Mouse (Mus musculus): Measurements from ENCODE around the gene Gpr1.
"Not testable (repeated sequence)": the region's sequence is repeated elsewhere in the genome, so short reads cannot be mapped to it uniquely, and the experiment has no call there.

Gpr1 gene

GRCm38 (mm10) chr1:63180575-63180974 lies 33.8 kb downstream of the Gpr1 start:
- not testable (repeated sequence) for DNase-seq (ENCODE audit: low spot score)

DNA sequence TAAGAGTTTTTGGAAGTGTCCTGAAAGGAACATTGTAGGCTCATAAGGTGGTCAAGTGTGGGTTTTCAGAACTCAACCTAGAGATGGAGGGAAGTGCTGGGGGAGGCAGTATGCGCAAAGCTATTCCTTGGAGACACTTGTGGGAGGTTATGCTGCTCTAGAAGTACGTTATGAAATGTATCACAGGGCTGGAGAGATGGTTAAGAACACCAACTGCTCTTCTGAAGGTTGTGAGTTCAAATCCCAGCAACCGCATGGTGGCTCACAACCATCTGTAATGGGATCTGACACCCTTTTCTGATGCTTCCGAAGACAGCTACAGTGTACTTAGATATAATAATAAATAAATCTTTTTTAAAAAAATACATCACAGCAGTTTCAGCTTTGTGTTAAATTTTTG lies 34.2 kb downstream of the Gpr1 start:
- DNase-seq (ENCODE audit: low spot score): no peak

DNA sequence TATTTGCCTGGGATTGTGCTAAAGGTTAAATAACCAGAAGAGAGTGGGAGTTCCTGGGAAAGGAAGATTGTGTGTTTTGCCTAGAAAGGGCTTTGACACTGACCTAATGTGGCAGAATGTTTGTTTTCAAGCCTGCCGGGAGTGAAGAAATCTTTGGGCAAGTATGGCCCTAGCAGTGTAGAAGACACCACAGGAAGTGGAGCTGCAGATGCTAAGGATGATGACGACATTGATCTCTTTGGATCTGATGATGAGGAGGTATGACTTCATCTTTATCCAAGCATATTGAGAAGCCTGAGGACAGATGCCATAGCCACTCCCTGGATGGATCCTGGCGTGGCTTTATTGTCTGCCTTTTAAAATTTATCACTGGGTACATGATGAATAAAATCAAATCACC lies 36.0 kb downstream of the Gpr1 start:
- DNase-seq (ENCODE audit: low spot score): no peak

DNA sequence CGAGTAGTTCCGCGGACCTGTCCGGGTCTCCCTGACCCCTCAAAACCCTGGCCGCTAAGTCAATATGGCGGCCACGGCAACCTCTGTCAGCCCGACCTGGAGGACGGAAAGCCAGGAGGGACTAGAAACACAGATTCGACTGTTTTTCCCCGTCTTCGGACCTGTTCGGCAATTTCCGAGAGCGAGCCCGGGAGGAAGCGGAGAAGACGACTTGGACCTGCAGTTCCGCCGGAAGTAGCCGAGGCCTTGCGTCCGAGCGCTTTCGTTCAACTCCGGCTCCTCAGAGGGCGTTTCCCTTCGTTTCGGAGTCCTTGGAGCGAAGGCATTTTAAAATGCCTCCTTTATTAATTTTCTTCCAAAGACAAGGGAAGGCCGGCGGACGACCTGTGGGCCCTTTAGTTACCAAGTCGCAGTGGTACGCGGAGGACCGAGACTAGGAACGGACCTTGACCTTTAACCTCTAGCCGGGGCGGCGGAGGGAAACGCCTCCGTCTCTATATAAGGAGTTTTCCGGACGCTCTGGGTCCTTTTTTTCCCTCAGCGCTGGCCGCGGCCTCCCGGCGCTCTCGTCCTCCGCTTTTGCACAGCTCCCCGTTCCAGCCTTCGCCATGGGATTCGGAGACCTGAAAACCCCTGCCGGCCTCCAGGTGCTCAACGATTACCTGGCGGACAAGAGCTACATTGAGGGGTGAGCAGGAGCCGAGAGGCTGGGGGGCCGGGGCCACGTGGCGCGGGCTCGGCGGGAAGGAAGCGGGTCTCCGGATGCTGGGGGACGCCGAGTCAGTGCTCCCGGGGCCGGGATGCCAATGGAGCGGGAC lies 37.5 kb downstream of the Gpr1 start, which contains the start of the genes Eef1b2 and Ndufs1:
Gene Eef1b2, plus strand, starts transcription at position 222 of the 818 bp plus-strand sequence.
Gene Ndufs1, minus strand, starts transcription at position 230 of the 818 bp plus-strand sequence.
- peak; percentile 98 for DNase-seq (ENCODE audit: low spot score)

DNA sequence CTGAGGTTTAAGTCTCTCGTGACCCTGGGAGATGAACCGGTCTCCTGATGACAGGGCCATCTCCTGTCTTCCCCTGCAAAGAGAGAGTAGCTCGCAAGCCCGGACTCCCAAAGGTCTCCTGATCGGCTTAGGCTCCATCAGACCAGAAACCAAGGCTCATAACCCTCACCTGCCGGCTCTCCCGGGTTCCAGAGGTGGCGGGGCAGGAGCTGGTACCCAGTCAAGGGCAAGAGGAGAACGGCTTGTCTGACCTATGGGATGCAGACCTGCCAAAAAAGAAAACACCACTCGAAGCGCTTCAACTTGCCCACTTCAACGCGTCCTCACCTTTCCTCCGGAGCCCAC lies 38.1 kb downstream of the Gpr1 start:
- DNase-seq (ENCODE audit: low spot score): no peak

DNA sequence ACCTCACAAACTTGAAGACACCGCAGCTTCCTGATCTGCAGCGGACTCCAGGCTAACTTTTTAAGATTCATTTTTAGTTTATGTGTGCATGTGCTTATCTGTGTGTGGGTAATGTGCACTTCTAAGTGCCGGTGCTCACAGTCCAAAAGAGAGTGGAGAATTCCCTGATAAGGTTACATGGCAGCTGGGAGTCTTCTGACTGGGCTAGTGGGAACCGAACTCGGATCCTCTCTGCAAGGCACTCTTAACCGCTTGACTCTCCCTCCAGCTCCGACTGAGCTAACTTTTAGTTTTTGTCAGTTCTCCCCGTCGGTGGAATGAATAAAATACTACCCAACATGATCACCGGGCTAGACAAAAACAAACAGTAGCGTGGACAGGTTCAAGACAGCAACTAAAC lies 38.5 kb downstream of the Gpr1 start:
- DNase-seq (ENCODE audit: low spot score): no peak

DNA sequence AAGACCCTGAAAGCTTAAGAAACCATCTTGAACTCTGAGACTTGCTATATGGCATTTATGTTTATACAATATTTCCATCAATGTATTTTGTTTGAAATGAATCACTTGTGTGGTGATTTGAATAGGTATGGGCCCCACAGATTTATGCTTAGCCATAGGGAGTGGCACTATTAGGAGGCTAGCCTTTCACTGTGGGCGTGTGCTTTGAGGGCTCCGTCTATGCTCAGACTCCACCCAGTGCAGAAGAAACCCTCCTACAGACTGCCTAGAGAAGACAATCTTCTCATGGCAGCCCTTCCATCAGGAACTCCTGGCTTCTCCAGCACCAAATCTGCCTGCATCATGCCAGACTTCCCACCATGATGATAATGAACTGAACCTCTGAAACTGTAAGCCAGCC lies 45.7 kb downstream of the Gpr1 start:
- no peak for DNase-seq (ENCODE audit: low spot score)

GRCm38 (mm10) chr1:63140231-63140630 lies 74.1 kb downstream of the Gpr1 start:
- no peak for DNase-seq (ENCODE audit: low spot score)

GRCm38 (mm10) chr1:63138586-63138985 lies 75.8 kb downstream of the Gpr1 start:
- not testable (repeated sequence) for DNase-seq (ENCODE audit: low spot score)

DNA sequence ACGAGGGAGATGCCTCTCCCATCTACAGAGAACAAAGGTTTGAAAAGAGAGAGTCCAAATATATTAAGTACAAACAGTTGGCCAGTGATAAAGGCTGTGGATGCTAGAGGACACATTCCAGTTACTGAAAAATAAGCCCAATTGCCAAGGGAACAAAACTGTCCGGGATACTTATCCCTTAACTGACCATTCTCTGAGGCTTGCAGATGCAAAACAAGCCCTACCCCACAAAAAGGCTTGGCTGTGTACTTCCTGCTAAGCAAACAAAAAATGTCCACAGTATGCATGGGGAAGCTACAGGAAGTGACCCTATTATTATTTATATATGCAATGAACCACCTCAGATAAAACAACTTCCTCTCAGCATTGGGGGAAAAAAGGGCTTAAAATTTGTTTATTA lies 76.4 kb downstream of the Gpr1 start:
- no peak for DNase-seq (ENCODE audit: low spot score)

- DNase-seq (ENCODE audit: low spot score): no peak
Measured at GRCm38 (mm10) chr1:63134530-63134929, 79.8 kb downstream of the Gpr1 start.
